Mouse (Mus musculus): ENCODE results near the gene Il16. TPM values are rescaled to one million over a fixed set of nuclear protein-coding genes. Genes with fewer than 3 reads are reported as not detected.

Gene Il16
- polyA plus RNA-seq, 1 experiment from 2014 or later: 1.6 TPM

DNA sequence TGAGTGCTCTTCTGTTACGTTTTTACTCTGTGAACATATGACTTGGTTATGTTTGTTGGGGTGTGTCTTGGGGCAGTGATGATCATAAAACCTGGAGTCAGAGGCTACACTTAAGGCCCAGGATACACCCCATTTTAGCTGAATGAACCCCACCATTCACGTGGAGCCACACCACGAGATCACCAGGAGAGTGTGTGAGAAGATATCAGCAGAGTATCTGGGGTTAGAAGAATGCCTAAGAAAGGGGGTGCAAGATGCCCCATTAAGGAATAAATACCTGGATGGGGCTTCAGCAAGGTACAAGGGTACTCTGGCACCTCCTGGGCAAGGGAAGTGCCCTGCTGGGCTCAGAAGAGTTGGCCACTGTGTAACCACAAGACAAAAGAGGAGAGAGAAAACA, 11.3 kb downstream of the Il16 start:
- WGBS: 82% methylated on average over 3 of the region's 3 CpGs

DNA sequence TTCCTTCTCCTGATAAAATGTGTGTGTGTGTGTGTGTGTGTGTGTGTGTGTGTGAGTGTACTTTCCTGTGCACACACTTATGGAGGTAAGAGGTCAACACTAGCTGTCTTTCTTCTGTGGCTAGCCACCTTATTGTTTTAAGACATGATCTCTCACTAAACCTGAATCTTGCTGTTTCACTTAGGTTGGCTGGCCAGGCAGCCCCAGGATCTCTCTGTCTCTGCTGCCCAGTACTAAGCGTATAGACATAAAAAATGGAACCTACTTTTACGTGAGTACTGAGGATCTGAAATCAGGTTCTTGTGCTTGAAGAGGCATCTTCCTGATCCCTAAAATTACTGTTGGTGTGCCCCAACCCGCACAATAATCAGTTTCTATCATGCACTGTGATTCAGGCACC, 12.7 kb downstream of the Il16 start:
- Histone ChIP-seq H3K4me3 (ENCODE audit: low read depth, low read length) (no peak overlapping the region), H3K36me3 (replicated peaks; ENCODE audit: control insufficient read depth, insufficient read depth, low read depth, low read length) (no peaks in the 10 kb centered on the region), H3K9me3 (replicated peaks; ENCODE audit: control insufficient read depth, low read length) (no peaks in the 10 kb centered on the region), H3K4me1 (ENCODE audit: control insufficient read depth, insufficient read depth, low read length) (no peaks in the 10 kb centered on the region), H3K9ac (replicated peaks; ENCODE audit: low read length) (no peak overlapping the region), H3K27me3 (ENCODE audit: control insufficient read depth, insufficient read depth, low read length) (no peaks in the 10 kb centered on the region), H3K4me2 (ENCODE audit: low read depth, low read length) (no peak overlapping the region), H3K27ac (replicated peaks; ENCODE audit: low read depth, low read length) (no peak overlapping the region)
- 86% methylated on average over 3 of the region's 3 CpGs for WGBS
- no peak for ATAC-seq (replicated peaks; ENCODE audit: insufficient number of reproducible peaks, low FRiP score, low TSS enrichment, low read depth)
- DNase-seq (ENCODE audit: low spot score): no peak

More for the DNA sequence above, 11.3 kb downstream of the Il16 start:
- no peaks in the 10 kb centered on the region for H3K27me3 ChIP-seq (ENCODE audit: control insufficient read depth, insufficient read depth, low read length)
- ATAC-seq (replicated peaks; ENCODE audit: insufficient number of reproducible peaks, low FRiP score, low TSS enrichment, low read depth) (no peak), DNase-seq (ENCODE audit: low spot score) (no peak)
- no peak overlapping the region for H3K27ac ChIP-seq (replicated peaks; ENCODE audit: low read depth, low read length)
- no peak overlapping the region for H3K4me2 ChIP-seq (ENCODE audit: low read depth, low read length)
- no peak overlapping the region for H3K4me3 ChIP-seq (ENCODE audit: low read depth, low read length)
- H3K9me3 ChIP-seq (replicated peaks; ENCODE audit: control insufficient read depth, low read length): no peaks in the 10 kb centered on the region
- H3K4me1 ChIP-seq (ENCODE audit: control insufficient read depth, insufficient read depth, low read length): no peaks in the 10 kb centered on the region
- H3K9ac ChIP-seq (replicated peaks; ENCODE audit: low read length): no peak overlapping the region
- no peaks in the 10 kb centered on the region for H3K36me3 ChIP-seq (replicated peaks; ENCODE audit: control insufficient read depth, insufficient read depth, low read depth, low read length)

DNA sequence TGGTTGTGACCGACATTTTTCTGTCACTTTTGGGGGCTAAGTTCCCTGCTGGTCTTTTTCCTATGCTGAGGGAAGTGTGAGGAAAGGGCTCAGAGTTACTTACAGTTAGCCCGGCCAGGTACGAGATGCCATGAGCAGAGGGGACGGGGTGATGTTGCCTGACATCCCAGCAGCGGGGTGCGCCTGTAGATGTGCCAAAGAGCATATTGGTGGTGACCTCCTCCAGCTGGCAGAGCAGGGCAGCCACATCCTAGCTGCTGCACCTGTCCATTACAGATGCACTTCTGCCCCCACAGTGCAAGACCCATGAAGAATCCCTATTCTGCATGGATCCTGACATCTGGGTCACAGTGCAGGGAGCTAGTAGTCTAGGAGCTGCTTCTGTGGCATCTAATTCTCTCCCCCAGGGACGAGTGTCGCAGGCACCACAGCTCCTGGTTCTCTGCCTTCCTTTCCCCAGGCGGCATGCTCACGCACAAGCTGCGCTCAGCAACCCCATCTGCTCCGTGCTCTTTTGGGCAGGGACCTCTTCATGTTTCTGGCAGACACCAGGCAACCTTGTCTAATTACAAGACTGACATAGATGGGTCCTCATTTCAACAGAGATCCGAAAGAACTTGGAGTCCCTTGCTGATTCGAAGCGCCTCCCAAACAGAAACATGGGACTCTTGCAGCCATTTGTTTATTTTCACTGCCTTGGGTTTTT, 13.4 kb downstream of the Il16 start:
- Histone ChIP-seq H3K4me2 (ENCODE audit: low read depth, low read length) (no peak overlapping the region), H3K27me3 (ENCODE audit: control insufficient read depth, insufficient read depth, low read length) (no peaks in the 10 kb centered on the region), H3K36me3 (replicated peaks; ENCODE audit: control insufficient read depth, insufficient read depth, low read depth, low read length) (no peaks in the 10 kb centered on the region), H3K9me3 (replicated peaks; ENCODE audit: control insufficient read depth, low read length) (no peaks in the 10 kb centered on the region), H3K27ac (replicated peaks; ENCODE audit: low read depth, low read length) (no peak overlapping the region), H3K4me1 (ENCODE audit: control insufficient read depth, insufficient read depth, low read length) (no peaks in the 10 kb centered on the region), H3K4me3 (ENCODE audit: low read depth, low read length) (no peak overlapping the region), H3K9ac (replicated peaks; ENCODE audit: low read length) (no peak overlapping the region)
- WGBS: 75% methylated on average over 15 of the region's 15 CpGs
- DNase-seq (ENCODE audit: low spot score) (no peak), ATAC-seq (replicated peaks; ENCODE audit: insufficient number of reproducible peaks, low FRiP score, low TSS enrichment, low read depth) (no peak)

DNA sequence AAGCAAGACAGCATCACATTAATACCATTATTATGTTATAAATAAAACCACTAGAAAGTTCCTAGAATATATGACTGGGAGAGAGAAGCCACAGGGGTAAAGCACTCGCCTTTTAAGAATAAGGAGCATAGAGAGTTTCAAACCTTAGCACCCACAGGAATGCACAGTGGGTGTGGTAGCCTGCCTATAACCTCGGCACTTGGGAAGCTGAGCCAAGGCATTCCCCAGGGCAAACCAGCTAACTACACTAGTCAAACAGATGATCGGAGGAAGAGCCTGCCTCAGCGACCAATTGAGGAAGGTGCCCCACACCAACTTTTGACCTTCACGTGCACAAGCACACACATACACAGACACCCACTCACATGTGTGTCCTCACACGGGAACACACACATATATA, 14.2 kb downstream of the Il16 start:
- Histone ChIP-seq H3K27ac (replicated peaks; ENCODE audit: low read depth, low read length) (no peak overlapping the region), H3K4me2 (ENCODE audit: low read depth, low read length) (no peak overlapping the region), H3K36me3 (replicated peaks; ENCODE audit: control insufficient read depth, insufficient read depth, low read depth, low read length) (no peaks in the 10 kb centered on the region), H3K4me3 (ENCODE audit: low read depth, low read length) (no peak overlapping the region), H3K9me3 (replicated peaks; ENCODE audit: control insufficient read depth, low read length) (no peaks in the 10 kb centered on the region), H3K27me3 (ENCODE audit: control insufficient read depth, insufficient read depth, low read length) (no peaks in the 10 kb centered on the region), H3K4me1 (ENCODE audit: control insufficient read depth, insufficient read depth, low read length) (no peaks in the 10 kb centered on the region), H3K9ac (replicated peaks; ENCODE audit: low read length) (no peak overlapping the region)
- 83% methylated on average over 6 of the region's 6 CpGs for WGBS
- DNase-seq (ENCODE audit: low spot score) (no peak), ATAC-seq (replicated peaks; ENCODE audit: insufficient number of reproducible peaks, low FRiP score, low TSS enrichment, low read depth) (no peak)

DNA sequence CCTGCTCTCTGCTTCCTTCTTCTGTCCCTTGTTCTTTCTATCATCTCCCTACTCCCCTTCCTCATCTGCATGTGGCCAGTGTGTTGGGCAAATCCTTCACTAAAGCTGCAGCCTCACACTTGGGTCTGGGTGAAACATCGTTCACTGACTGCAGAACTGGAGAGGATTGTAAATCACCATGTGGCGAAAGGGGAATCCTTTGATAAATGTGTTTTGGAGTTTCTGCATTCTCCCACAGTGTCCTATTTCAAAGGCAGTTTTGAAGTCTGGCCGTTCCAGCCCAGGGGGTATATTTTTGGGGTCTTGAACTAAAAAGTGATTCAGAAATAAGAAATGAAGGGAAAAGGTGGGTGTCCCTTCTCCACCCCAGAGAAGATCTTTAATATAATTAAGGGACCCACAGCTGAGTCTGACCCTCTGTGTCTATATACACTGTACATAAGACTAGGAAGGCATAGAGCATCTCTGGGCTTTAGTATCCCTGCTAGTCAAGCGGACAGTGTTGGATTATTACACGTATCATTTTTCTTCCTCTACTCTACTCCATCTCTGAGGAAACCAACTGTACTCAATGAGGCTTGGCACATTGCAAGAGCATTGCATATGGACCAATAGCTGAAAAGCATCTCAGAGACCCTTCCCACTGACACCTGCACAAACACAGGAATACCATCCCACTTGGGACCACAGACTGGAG, 18.4 kb downstream of the Il16 start:
- Histone ChIP-seq H3K4me3 (ENCODE audit: low read depth, low read length) (no peak overlapping the region), H3K9me3 (replicated peaks; ENCODE audit: control insufficient read depth, low read length) (no peaks in the 10 kb centered on the region), H3K4me2 (ENCODE audit: low read depth, low read length) (no peak overlapping the region), H3K4me1 (ENCODE audit: control insufficient read depth, insufficient read depth, low read length) (no peaks in the 10 kb centered on the region), H3K27ac (replicated peaks; ENCODE audit: low read depth, low read length) (no peak overlapping the region), H3K27me3 (ENCODE audit: control insufficient read depth, insufficient read depth, low read length) (no peaks in the 10 kb centered on the region), H3K36me3 (replicated peaks; ENCODE audit: control insufficient read depth, insufficient read depth, low read depth, low read length) (no peaks in the 10 kb centered on the region), H3K9ac (replicated peaks; ENCODE audit: low read length) (no peak overlapping the region)
- 54% methylated on average over 5 of the region's 5 CpGs for WGBS
- no peak for ATAC-seq (replicated peaks; ENCODE audit: insufficient number of reproducible peaks, low FRiP score, low TSS enrichment, low read depth)
- no peak for DNase-seq (ENCODE audit: low spot score)

DNA sequence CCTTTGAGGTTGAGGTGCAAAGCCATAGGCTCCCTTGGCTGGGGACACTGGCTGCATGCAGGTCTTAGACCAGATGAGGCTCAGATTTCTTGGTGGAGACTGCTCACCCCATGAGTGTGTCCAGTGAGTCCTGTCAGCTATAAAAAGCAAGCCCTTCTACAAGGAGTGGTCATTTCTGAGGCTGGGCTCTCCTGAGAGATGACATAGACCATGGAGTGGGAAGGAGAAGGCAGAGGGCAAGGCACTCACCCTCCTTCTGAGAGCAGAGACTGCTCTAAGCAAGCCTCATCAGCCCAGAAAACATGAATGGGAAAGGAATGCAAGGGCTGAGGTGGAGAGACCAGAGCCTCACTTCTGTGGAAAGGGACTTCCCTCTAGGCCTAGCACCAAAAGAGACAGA, 19.7 kb downstream of the Il16 start:
- ATAC-seq (replicated peaks; ENCODE audit: insufficient number of reproducible peaks, low FRiP score, low TSS enrichment, low read depth): no peak
- Histone ChIP-seq H3K4me3 (ENCODE audit: low read depth, low read length) (no peak overlapping the region), H3K9ac (replicated peaks; ENCODE audit: low read length) (no peak overlapping the region), H3K36me3 (replicated peaks; ENCODE audit: control insufficient read depth, insufficient read depth, low read depth, low read length) (no peaks in the 10 kb centered on the region), H3K4me1 (ENCODE audit: control insufficient read depth, insufficient read depth, low read length) (no peaks in the 10 kb centered on the region), H3K27ac (replicated peaks; ENCODE audit: low read depth, low read length) (no peak overlapping the region; the same call in 1 of the 2 replicates), H3K4me2 (ENCODE audit: low read depth, low read length) (no peak overlapping the region), H3K9me3 (replicated peaks; ENCODE audit: control insufficient read depth, low read length) (no peaks in the 10 kb centered on the region), H3K27me3 (ENCODE audit: control insufficient read depth, insufficient read depth, low read length) (no peaks in the 10 kb centered on the region)
- DNase-seq (ENCODE audit: low spot score): no peak

DNA sequence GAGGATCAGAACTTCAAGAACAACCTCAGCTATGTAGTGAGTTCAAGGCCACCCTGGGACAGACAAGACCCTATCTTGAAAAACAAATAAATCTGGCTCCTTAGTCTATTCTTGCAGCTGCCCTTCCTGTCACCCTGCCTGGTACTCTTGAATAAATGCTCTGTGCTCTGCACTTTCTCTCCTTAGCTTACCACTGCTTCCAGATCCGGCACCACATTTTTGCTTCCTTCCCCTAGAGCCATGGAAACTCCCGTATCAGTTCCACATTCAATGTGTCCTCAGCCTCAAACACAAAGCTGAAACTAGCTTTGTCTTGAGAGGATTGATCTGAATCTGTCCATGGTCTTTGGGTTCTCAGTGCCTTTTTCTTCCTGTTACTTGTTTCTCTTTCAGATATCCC, 21.0 kb downstream of the Il16 start:
- DNase-seq (ENCODE audit: low spot score) (no peak), ATAC-seq (replicated peaks; ENCODE audit: insufficient number of reproducible peaks, low FRiP score, low TSS enrichment, low read depth) (no peak)
- no peak overlapping the region for H3K27ac ChIP-seq (replicated peaks; ENCODE audit: low read depth, low read length)
- H3K27me3 ChIP-seq (ENCODE audit: control insufficient read depth, insufficient read depth, low read length): no peaks in the 10 kb centered on the region
- H3K4me2 ChIP-seq (ENCODE audit: low read depth, low read length): no peak overlapping the region
- H3K4me3 ChIP-seq (ENCODE audit: low read depth, low read length): no peak overlapping the region
- no peaks in the 10 kb centered on the region for H3K36me3 ChIP-seq (replicated peaks; ENCODE audit: control insufficient read depth, insufficient read depth, low read depth, low read length)
- H3K9ac ChIP-seq (replicated peaks; ENCODE audit: low read length): no peak overlapping the region
- 44% methylated on average over 2 of the region's 2 CpGs for WGBS
- H3K9me3 ChIP-seq (replicated peaks; ENCODE audit: control insufficient read depth, low read length): no peaks in the 10 kb centered on the region
- H3K4me1 ChIP-seq (ENCODE audit: control insufficient read depth, insufficient read depth, low read length): no peaks in the 10 kb centered on the region

DNA sequence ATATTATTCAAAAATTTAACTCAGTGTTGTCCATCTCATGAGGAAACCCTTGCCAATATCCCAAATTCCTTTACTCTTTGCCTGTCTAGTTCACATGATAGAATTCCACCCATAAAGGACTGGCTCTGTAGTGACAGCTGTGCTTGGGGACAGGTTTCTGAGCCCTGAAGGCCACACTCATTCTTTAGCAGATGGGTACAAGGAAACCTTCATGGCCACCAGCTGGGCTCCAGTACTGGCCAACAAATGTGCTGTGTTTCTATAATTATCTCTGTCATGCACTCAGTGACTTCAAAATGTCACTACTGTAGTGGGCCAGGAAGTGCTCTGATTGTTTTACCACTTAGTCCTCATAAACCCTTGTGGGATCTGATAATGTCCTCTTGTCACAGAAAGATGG, 21.6 kb downstream of the Il16 start:
- ATAC-seq (replicated peaks; ENCODE audit: insufficient number of reproducible peaks, low FRiP score, low TSS enrichment, low read depth): no peak
- H3K9me3 ChIP-seq (replicated peaks; ENCODE audit: control insufficient read depth, low read length): no peaks in the 10 kb centered on the region
- no peak overlapping the region for H3K27ac ChIP-seq (replicated peaks; ENCODE audit: low read depth, low read length)
- DNase-seq (ENCODE audit: low spot score): no peak
- no peaks in the 10 kb centered on the region for H3K4me1 ChIP-seq (ENCODE audit: control insufficient read depth, insufficient read depth, low read length)
- H3K9ac ChIP-seq (replicated peaks; ENCODE audit: low read length): no peak overlapping the region
- no peaks in the 10 kb centered on the region for H3K27me3 ChIP-seq (ENCODE audit: control insufficient read depth, insufficient read depth, low read length)
- no peak overlapping the region for H3K4me2 ChIP-seq (ENCODE audit: low read depth, low read length)
- no peaks in the 10 kb centered on the region for H3K36me3 ChIP-seq (replicated peaks; ENCODE audit: control insufficient read depth, insufficient read depth, low read depth, low read length)
- no peak overlapping the region for H3K4me3 ChIP-seq (ENCODE audit: low read depth, low read length)
